Mouse (Mus musculus) heart, adult 18-20 months (tissue): ENCODE results near the gene Ninj1. TPM values are rescaled to one million over a fixed set of nuclear protein-coding genes. Genes with fewer than 3 reads are reported as not detected.
A peak's percentile ranks its signal among the peaks of the same experiment; 100 is the strongest.

Experiments
- DNase-seq, 2 experiments: peaks; one replicate each; pipeline ENCODE4 v3.0.0; 2021 to 2022; ENCODE audit warnings: mixed read lengths in 1 of 2
- total RNA-seq, 2 experiments: library from RNA; stranded (reverse); gene quantifications; 2 replicates each; pipeline ENCODE4 v1.2.3; 2021

Ninj1 gene
- total RNA-seq, 2 experiments from 2014 or later: 122 to 123 TPM

- no peak for DNase-seq
These were observed 16.7 kb upstream of the Ninj1 start for GRCm38 (mm10) chr13:49170623-49171022.

- DNase-seq: no peak
These were observed 15.6 kb upstream of the Ninj1 start for GRCm38 (mm10) chr13:49171729-49172128.

GRCm38 (mm10) chr13:49172335-49172734, 14.9 kb upstream of the Ninj1 start:
- DNase-seq: no peak

- peak; percentile 89 to 96 for DNase-seq
These were observed 14.2 kb upstream of the Ninj1 start for GRCm38 (mm10) chr13:49172971-49173596.

- no peak for DNase-seq
These were observed 11.8 kb upstream of the Ninj1 start for GRCm38 (mm10) chr13:49175509-49175908.

- DNase-seq: peak; percentile 86 to 91
These were observed 8.3 kb upstream of the Ninj1 start for GRCm38 (mm10) chr13:49178839-49179585.

GRCm38 (mm10) chr13:49180274-49180673, 7.0 kb upstream of the Ninj1 start:
- no peak for DNase-seq

- no peak for DNase-seq
These were observed 6.6 kb upstream of the Ninj1 start for GRCm38 (mm10) chr13:49180691-49181090.

GRCm38 (mm10) chr13:49181411-49181984, 5.8 kb upstream of the Ninj1 start:
- peak in 1 of 2 experiments; percentile 9 for DNase-seq

- DNase-seq: peak in 1 of 2 experiments; percentile 7
These were observed 4.1 kb upstream of the Ninj1 start for GRCm38 (mm10) chr13:49183161-49183560.

GRCm38 (mm10) chr13:49183646-49184045, 3.6 kb upstream of the Ninj1 start:
- peak; percentile 32 to 65 for DNase-seq

GRCm38 (mm10) chr13:49186798-49187287, 442 bp upstream of the Ninj1 start:
- no peak for DNase-seq

GRCm38 (mm10) chr13:49188219-49188965, 1.1 kb downstream of the Ninj1 start:
- DNase-seq: no peak

- no peak for DNase-seq
These were observed 1.7 kb downstream of the Ninj1 start for GRCm38 (mm10) chr13:49188966-49189360.

- peak; percentile 72 to 87 for DNase-seq
These were observed 2.9 kb downstream of the Ninj1 start for GRCm38 (mm10) chr13:49189970-49190870.

GRCm38 (mm10) chr13:49190876-49191672, 3.8 kb downstream of the Ninj1 start:
- no peak for DNase-seq

- no peak for DNase-seq
These were observed 4.4 kb downstream of the Ninj1 start for GRCm38 (mm10) chr13:49191673-49192035.

- no peak for DNase-seq
These were observed 5.0 kb downstream of the Ninj1 start for GRCm38 (mm10) chr13:49192156-49192855.

GRCm38 (mm10) chr13:49193650-49194049, 6.4 kb downstream of the Ninj1 start:
- no peak for DNase-seq

GRCm38 (mm10) chr13:49194811-49195210, 7.5 kb downstream of the Ninj1 start:
- no peak for DNase-seq
